Mouse (Mus musculus) liver, adult 2 months (tissue): Measurements from ENCODE around the gene Adgrv1.

Experiments used
- CTCF ChIP-seq: fragments of 200-500 bp; IDR thresholded peaks from 2 replicates; pipeline ENCODE4 v1.5.1; 2011; ENCODE audit warnings: low read depth, low read length, control low read depth
- POLR2A ChIP-seq: fragments of 200-500 bp; IDR thresholded peaks from 2 replicates; pipeline ENCODE4 v1.6.1; 2011; ENCODE audit warnings: low read length, control low read depth; ENCODE audit not compliant: insufficient read depth; ENCODE audit errors: extremely low read depth

GRCm38 (mm10) chr13:81181966-81182908, 450.7 kb downstream of the Adgrv1 start:
- TF ChIP-seq CTCF: no peak
- no peak for TF ChIP-seq POLR2A
